Comparison of ENCODE assay signal across 13 mouse cellular contexts in genomic region chr3:55788621-55789201, GRCm38 (mm10). TPM values are rescaled to one million over a fixed set of nuclear protein-coding genes. Genes with fewer than 3 reads are reported as not detected.
A peak's percentile ranks its signal among the peaks of the same experiment; 100 is the strongest.
DNase-seq lines count a peak whose midpoint lies in the region; ATAC-seq lines count a peak whose summit lies in the region.
"Had no signal": no experiment of that assay in that cellular context is flagged by ENCODE, and none has a peak within 500 bp of the region (broad histone marks: within the 10 kb centered on the region; RNA-seq: fewer than 3 reads in every experiment).

No protein-coding gene starts in this region.

- no peaks in the 10 kb centered on the region for H3K9me3 ChIP-seq in hindbrain, embryonic 12.5 days (replicated peaks)
- no peaks in the 10 kb centered on the region for H3K9me3 ChIP-seq in midbrain, embryonic 11.5 days (ENCODE audit: control insufficient read depth, low read length)
- H3K9me3 ChIP-seq: heart, embryonic 13.5 days; neural tube, embryonic 12.5 days had no signal

- 0 out of 2 replicates have a peak overlapping the region, but pooled peaks have one; percentile 8 for H3K4me2 ChIP-seq in hindbrain, embryonic 12.5 days (replicated peaks)
- H3K4me2 ChIP-seq in midbrain, embryonic 11.5 days: no peak overlapping the region

- H3K4me3 ChIP-seq in hindbrain, embryonic 12.5 days: no peak overlapping the region
- H3K4me3 ChIP-seq in midbrain, embryonic 11.5 days (ENCODE audit: low read depth, low read length): no peak overlapping the region
- H3K4me3 ChIP-seq: megakaryocyte, embryonic 14.5 days had no signal

- peaks cover 12% of the 10 kb centered on the region for H3K27me3 ChIP-seq in hindbrain, embryonic 12.5 days
- H3K27me3 ChIP-seq in midbrain, embryonic 11.5 days (ENCODE audit: control insufficient read depth, insufficient read depth, low read length): peaks cover 7% of the 10 kb centered on the region

- H3K27ac ChIP-seq in hindbrain, embryonic 12.5 days: peak overlapping the region; percentile 41
- no peak overlapping the region for H3K27ac ChIP-seq in midbrain, embryonic 11.5 days (ENCODE audit: low read depth, low read length)
- H3K27ac ChIP-seq: heart, embryonic 13.5 days; neural tube, embryonic 12.5 days had no signal

- intact Hi-C loops in heart, postnatal 10 days (cut with DNase I): no loop called here

- no peak for ATAC-seq in hindbrain, embryonic 12.5 days (ENCODE audit: low FRiP score)
- ATAC-seq in midbrain, embryonic 11.5 days (ENCODE audit: low FRiP score): peak; percentile 51; the same call in 1 of the 2 replicates

- 22% methylated on average over 5 of the region's 5 CpGs for WGBS in hindbrain, embryonic 12.5 days
- WGBS in midbrain, embryonic 11.5 days: 3% methylated on average over 5 of the region's 5 CpGs

- peak; percentile 62 for DNase-seq in heart, adult 11 months
- DNase-seq in heart, adult 8-10 months (ENCODE audit: low spot score): no peak
- DNase-seq in midbrain, embryonic 11.5 days (ENCODE audit: low spot score, missing footprints): peak; percentile 91
- peak; percentile 74 for DNase-seq in retina, postnatal 1 day
- DNase-seq in c-Kit-positive CD71-positive TER-119-positive erythroid progenitor cells, embryonic 14.5 days (ENCODE audit: low spot score): no peak
- no peak for DNase-seq in heart, postnatal 10 days
- DNase-seq: liver; thymus, postnatal 36 days had no signal

- no peaks in the 10 kb centered on the region for H3K36me3 ChIP-seq in hindbrain, embryonic 12.5 days
- H3K36me3 ChIP-seq in midbrain, embryonic 11.5 days (ENCODE audit: control insufficient read depth, insufficient read depth, low read length): no peaks in the 10 kb centered on the region
- H3K36me3 ChIP-seq: heart, embryonic 13.5 days; neural tube, embryonic 12.5 days had no signal

- H3K9ac ChIP-seq in hindbrain, embryonic 12.5 days: no peak overlapping the region
- no peak overlapping the region for H3K9ac ChIP-seq in midbrain, embryonic 11.5 days (ENCODE audit: low read length)
- H3K9ac ChIP-seq: lung, embryonic 14.5 days had no signal

- peaks cover 7% of the 10 kb centered on the region for H3K4me1 ChIP-seq in hindbrain, embryonic 12.5 days
- peaks cover 25% of the 10 kb centered on the region for H3K4me1 ChIP-seq in midbrain, embryonic 11.5 days (ENCODE audit: control insufficient read depth, insufficient read depth, low read length)

RNA-seq across cellular contexts. Expression of gene Mab21l1, which starts 6.4 kb away (rescaled TPM):
- total RNA-seq in heart, adult 8-10 months (2022): under 1 TPM in 1 of 4 experiments, not detected in 3; 0.12 TPM
- 104 and 115 TPM in 2 replicates for polyA plus RNA-seq in hindbrain, embryonic 12.5 days (2016; fragmentation: Nextera tagmentation; extraction: Ambion mirVana)
- polyA plus RNA-seq in midbrain, embryonic 11.5 days (2014; fragmentation: Nextera tagmentation; extraction: Ambion mirVana): 92.8 and 102 TPM in 2 replicates
- total RNA-seq in heart, postnatal 10 days (2021): under 1 TPM; 0.10 TPM

Comparison
In these comparisons a context has a peak if more than half of its experiments do, and no peak if none do; other contexts are left out.
1. DNase-seq: peak in heart, adult 11 months (single experiment), midbrain, embryonic 11.5 days (single experiment) and retina, postnatal 1 day (single experiment); none in heart, adult 8-10 months (single experiment), c-Kit-positive CD71-positive TER-119-positive erythroid progenitor cells, embryonic 14.5 days (single experiment) and heart, postnatal 10 days (0 of 2).